ENCODE assay signal across 7 mouse cellular contexts in genomic region chr4:135945706-135946105, GRCm38 (mm10). TPM values are rescaled to one million over a fixed set of nuclear protein-coding genes. Genes with fewer than 3 reads are reported as not detected.
A peak's percentile ranks its signal among the peaks of the same experiment; 100 is the strongest.
DNase-seq lines count a peak whose midpoint lies in the region; ATAC-seq and TF ChIP-seq lines count a peak whose summit lies in the region.

No protein-coding gene starts in this region.

- peak overlapping the region; percentile 90 for H3K4me3 ChIP-seq in lung, postnatal 0 days (ENCODE audit: low read depth, low read length)
- peak overlapping the region; percentile 54 for H3K4me3 ChIP-seq in forebrain, embryonic 15.5 days
- H3K4me3 ChIP-seq in liver, embryonic 13.5 days (replicated peaks) = peak overlapping the region; percentile 90
- H3K4me3 ChIP-seq in stomach, embryonic 15.5 days (replicated peaks) = peak overlapping the region; percentile 84

- ATAC-seq in lung, postnatal 0 days = peak; percentile 23
- ATAC-seq in forebrain, embryonic 15.5 days (replicated peaks) = peak; percentile 41
- ATAC-seq in liver, embryonic 13.5 days (ENCODE audit: low read depth) = peak; percentile 6; the same call in 1 of the 2 replicates
- ATAC-seq in stomach, embryonic 15.5 days (ENCODE audit: insufficient read depth, low FRiP score, low read depth) = 0 out of 2 replicates have a peak, but pooled peaks have one; percentile 1

- 63% methylated on average over 10 of the region's 10 CpGs for WGBS in lung, postnatal 0 days
- WGBS in forebrain, embryonic 15.5 days = 71% methylated on average over 10 of the region's 10 CpGs
- WGBS in liver, embryonic 13.5 days (ENCODE audit: insufficient replicate concordance) = 64% methylated on average over 10 of the region's 10 CpGs
- WGBS in stomach, embryonic 15.5 days = 69% methylated on average over 10 of the region's 10 CpGs

- TF ChIP-seq CTCF in lung, postnatal 0 days (IDR thresholded peaks at IDR 0.05) = no peak

- H3K9me3 ChIP-seq in lung, postnatal 0 days (ENCODE audit: low read length) = no peaks in the 10 kb centered on the region
- no peaks in the 10 kb centered on the region for H3K9me3 ChIP-seq in forebrain, embryonic 15.5 days
- no peaks in the 10 kb centered on the region for H3K9me3 ChIP-seq in liver, embryonic 13.5 days (replicated peaks)
- no peaks in the 10 kb centered on the region for H3K9me3 ChIP-seq in stomach, embryonic 15.5 days

- no peaks in the 10 kb centered on the region for H3K27me3 ChIP-seq in lung, postnatal 0 days (replicated peaks; ENCODE audit: insufficient read depth, low read length)
- no peaks in the 10 kb centered on the region for H3K27me3 ChIP-seq in forebrain, embryonic 15.5 days
- H3K27me3 ChIP-seq in liver, embryonic 13.5 days = no peaks in the 10 kb centered on the region
- no peaks in the 10 kb centered on the region for H3K27me3 ChIP-seq in stomach, embryonic 15.5 days (replicated peaks)

- H3K36me3 ChIP-seq in lung, postnatal 0 days (ENCODE audit: insufficient read depth, low read length) = no peaks in the 10 kb centered on the region
- peaks cover 4% of the 10 kb centered on the region; the same call in 1 of the 2 replicates for H3K36me3 ChIP-seq in forebrain, embryonic 15.5 days
- peaks cover 10% of the 10 kb centered on the region for H3K36me3 ChIP-seq in liver, embryonic 13.5 days
- peaks cover 4% of the 10 kb centered on the region for H3K36me3 ChIP-seq in stomach, embryonic 15.5 days

- H3K9ac ChIP-seq in lung, postnatal 0 days (replicated peaks; ENCODE audit: low read depth) = peak overlapping the region; percentile 79; the same call in 1 of the 2 replicates
- peak overlapping the region; percentile 64 for H3K9ac ChIP-seq in forebrain, embryonic 15.5 days (replicated peaks)
- H3K9ac ChIP-seq in liver, embryonic 13.5 days = peak overlapping the region; percentile 43; the same call in 1 of the 2 replicates
- no peak overlapping the region for H3K9ac ChIP-seq in stomach, embryonic 15.5 days

- peak overlapping the region; percentile 75 for H3K4me2 ChIP-seq in lung, postnatal 0 days (replicated peaks; ENCODE audit: low read depth, low read length)
- peak overlapping the region; percentile 85 for H3K4me2 ChIP-seq in forebrain, embryonic 15.5 days (replicated peaks)
- H3K4me2 ChIP-seq in liver, embryonic 13.5 days = peak overlapping the region; percentile 89
- H3K4me2 ChIP-seq in stomach, embryonic 15.5 days = peak overlapping the region; percentile 76

- H3K4me1 ChIP-seq in lung, postnatal 0 days (ENCODE audit: insufficient read depth, low read depth, low read length) = peaks cover 14% of the 10 kb centered on the region; the same call in 1 of the 2 replicates
- peaks cover 19% of the 10 kb centered on the region for H3K4me1 ChIP-seq in forebrain, embryonic 15.5 days
- H3K4me1 ChIP-seq in liver, embryonic 13.5 days (replicated peaks) = peaks cover 48% of the 10 kb centered on the region
- H3K4me1 ChIP-seq in stomach, embryonic 15.5 days = peaks cover 14% of the 10 kb centered on the region

- H3K27ac ChIP-seq in lung, postnatal 0 days (ENCODE audit: low read length) = peak overlapping the region; percentile 43
- peak overlapping the region; percentile 79 for H3K27ac ChIP-seq in forebrain, embryonic 15.5 days (replicated peaks)
- peak overlapping the region; percentile 77 for H3K27ac ChIP-seq in liver, embryonic 13.5 days
- peak overlapping the region; percentile 64 for H3K27ac ChIP-seq in stomach, embryonic 15.5 days

- TF ChIP-seq EP300 in lung, postnatal 0 days (IDR thresholded peaks at IDR 0.05) = no peak

- peak; percentile 58 for DNase-seq in lung, postnatal 0 days (ENCODE audit: low spot score)
- no peak for DNase-seq in lung, adult 18-20 months
- no peak for DNase-seq in liver, embryonic 13.5 days
- no peak for DNase-seq in urinary bladder, postnatal 14 days (ENCODE audit: low spot score)
- no peak for DNase-seq in urinary bladder, postnatal 36 days (ENCODE audit: low spot score in 2 of 2)

RNA-seq across cellular contexts. Expression of gene Hmgcl, which starts 0.5 kb away (rescaled TPM):
- 63.6 and 67.7 TPM in 2 replicates for polyA plus RNA-seq in lung, postnatal 0 days (2015; fragmentation: Nextera tagmentation; extraction: Ambion mirVana)
- 61.3 and 66.6 TPM in 2 replicates for polyA plus RNA-seq in forebrain, embryonic 15.5 days (2015; fragmentation: Nextera tagmentation; extraction: Ambion mirVana)
- polyA plus RNA-seq in liver, embryonic 13.5 days (2015; fragmentation: Nextera tagmentation; extraction: Ambion mirVana) = 71.9 and 73.5 TPM in 2 replicates
- 88.5 and 90.4 TPM in 2 replicates for polyA plus RNA-seq in stomach, embryonic 15.5 days (2015; fragmentation: Nextera tagmentation; extraction: Ambion mirVana)

RNA-seq across cellular contexts. Expression of gene Gale, which starts 17.8 kb away (rescaled TPM):
- 37.0 and 40.5 TPM in 2 replicates for polyA plus RNA-seq in lung, postnatal 0 days (2015; fragmentation: Nextera tagmentation; extraction: Ambion mirVana)
- 35.2 and 35.6 TPM in 2 replicates for polyA plus RNA-seq in forebrain, embryonic 15.5 days (2015; fragmentation: Nextera tagmentation; extraction: Ambion mirVana)
- 35.6 and 35.7 TPM in 2 replicates for polyA plus RNA-seq in liver, embryonic 13.5 days (2015; fragmentation: Nextera tagmentation; extraction: Ambion mirVana)
- polyA plus RNA-seq in stomach, embryonic 15.5 days (2015; fragmentation: Nextera tagmentation; extraction: Ambion mirVana) = 90.9 and 92.1 TPM in 2 replicates

RNA-seq across cellular contexts. Expression of gene Fuca1, which starts 25.2 kb away (rescaled TPM):
- polyA plus RNA-seq in lung, postnatal 0 days (2015; fragmentation: Nextera tagmentation; extraction: Ambion mirVana) = 107 and 131 TPM in 2 replicates
- 50.9 and 56.7 TPM in 2 replicates for polyA plus RNA-seq in forebrain, embryonic 15.5 days (2015; fragmentation: Nextera tagmentation; extraction: Ambion mirVana)
- polyA plus RNA-seq in liver, embryonic 13.5 days (2015; fragmentation: Nextera tagmentation; extraction: Ambion mirVana) = 18.1 and 21.4 TPM in 2 replicates
- 93.2 and 96.3 TPM in 2 replicates for polyA plus RNA-seq in stomach, embryonic 15.5 days (2015; fragmentation: Nextera tagmentation; extraction: Ambion mirVana)

RNA-seq across cellular contexts. Expression of gene Lypla2, which starts 26.7 kb away (rescaled TPM):
- 103 and 115 TPM in 2 replicates for polyA plus RNA-seq in lung, postnatal 0 days (2015; fragmentation: Nextera tagmentation; extraction: Ambion mirVana)
- polyA plus RNA-seq in forebrain, embryonic 15.5 days (2015; fragmentation: Nextera tagmentation; extraction: Ambion mirVana) = 180 and 188 TPM in 2 replicates
- 48.9 and 49.7 TPM in 2 replicates for polyA plus RNA-seq in liver, embryonic 13.5 days (2015; fragmentation: Nextera tagmentation; extraction: Ambion mirVana)
- polyA plus RNA-seq in stomach, embryonic 15.5 days (2015; fragmentation: Nextera tagmentation; extraction: Ambion mirVana) = 102 and 105 TPM in 2 replicates

RNA-seq across cellular contexts. Expression of gene Pithd1, which starts 41.4 kb away (rescaled TPM):
- 35.3 and 39.6 TPM in 2 replicates for polyA plus RNA-seq in lung, postnatal 0 days (2015; fragmentation: Nextera tagmentation; extraction: Ambion mirVana)
- polyA plus RNA-seq in forebrain, embryonic 15.5 days (2015; fragmentation: Nextera tagmentation; extraction: Ambion mirVana) = 52.1 and 55.3 TPM in 2 replicates
- polyA plus RNA-seq in liver, embryonic 13.5 days (2015; fragmentation: Nextera tagmentation; extraction: Ambion mirVana) = 99.8 and 111 TPM in 2 replicates
- polyA plus RNA-seq in stomach, embryonic 15.5 days (2015; fragmentation: Nextera tagmentation; extraction: Ambion mirVana) = 50.3 and 55.1 TPM in 2 replicates
